Mouse (Mus musculus): ENCODE results near the gene Unc50.

Unc50 gene

DNA sequence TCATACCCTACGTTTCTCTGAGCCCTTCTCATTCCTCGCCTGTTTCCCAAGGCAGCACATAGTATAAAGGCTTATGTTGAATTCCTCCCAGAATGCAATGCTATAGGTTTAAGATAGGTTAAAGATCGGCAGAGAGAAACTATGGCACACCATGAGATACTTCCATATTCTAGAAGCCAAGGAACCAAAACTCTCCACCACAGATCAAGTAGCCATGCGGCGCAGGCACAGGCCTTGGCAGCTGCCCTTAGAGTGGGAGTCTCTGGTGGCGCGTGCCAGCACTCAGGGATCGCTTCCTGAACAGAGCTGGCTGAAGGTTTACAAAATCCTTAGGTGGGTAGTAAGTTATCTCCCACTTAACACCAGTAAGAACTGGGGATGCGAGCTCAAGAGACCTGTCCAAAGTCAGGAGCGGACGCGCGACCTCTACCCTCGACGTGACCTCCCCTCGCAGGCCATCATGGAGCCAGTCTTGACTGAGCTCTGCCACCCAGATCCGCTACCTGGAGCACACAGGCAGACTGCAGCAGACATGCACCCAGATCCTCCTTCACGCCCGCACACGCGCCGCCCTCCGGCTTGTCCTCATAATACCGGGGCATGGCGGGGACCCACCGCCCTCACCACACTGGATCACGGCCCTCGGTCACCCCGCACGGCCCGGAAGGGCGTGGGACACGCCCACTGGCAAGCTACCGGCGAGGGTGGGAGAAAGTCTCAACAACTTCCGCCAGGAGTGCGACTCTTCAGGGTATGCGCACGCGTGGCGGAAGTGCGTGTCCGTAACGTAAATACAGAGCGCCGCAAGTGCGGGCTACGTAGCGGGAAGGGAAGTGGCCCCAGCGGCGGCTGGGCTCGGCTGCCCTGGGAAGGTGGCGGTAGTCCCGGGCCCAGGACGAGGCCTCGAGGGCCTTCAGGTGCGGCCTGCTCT lies at the start of gene Unc50, which contains the start of gene Coa5:
TSS of gene Unc50 (plus strand) at position 774 of the 931 bp plus-strand sequence.
TSS of gene Coa5 (minus strand) at position 738 of the 931 bp plus-strand sequence.
- peak; percentile 87 for DNase-seq (ENCODE audit: low spot score)

DNA sequence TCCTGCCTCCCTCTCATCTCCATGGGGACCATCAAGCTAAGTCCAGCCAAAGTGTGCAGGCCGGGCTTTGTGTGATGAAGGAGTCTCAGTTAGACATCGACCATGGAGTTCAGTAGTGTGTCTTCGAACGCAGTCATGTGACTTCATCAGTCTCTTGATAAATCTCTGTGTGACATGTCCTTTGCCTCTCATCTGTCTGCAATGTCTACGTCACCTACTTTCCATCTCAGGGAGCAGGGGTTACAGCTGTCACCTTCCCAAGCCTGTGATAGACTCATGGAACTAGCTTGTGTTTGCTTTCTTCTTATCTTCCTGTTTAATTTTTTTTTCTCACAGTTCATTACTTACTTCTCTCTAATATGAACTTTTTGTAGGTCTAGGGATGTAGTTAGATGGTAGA lies 49.0 kb upstream of the Unc50 start:
- no peak for DNase-seq (ENCODE audit: low spot score)

DNA sequence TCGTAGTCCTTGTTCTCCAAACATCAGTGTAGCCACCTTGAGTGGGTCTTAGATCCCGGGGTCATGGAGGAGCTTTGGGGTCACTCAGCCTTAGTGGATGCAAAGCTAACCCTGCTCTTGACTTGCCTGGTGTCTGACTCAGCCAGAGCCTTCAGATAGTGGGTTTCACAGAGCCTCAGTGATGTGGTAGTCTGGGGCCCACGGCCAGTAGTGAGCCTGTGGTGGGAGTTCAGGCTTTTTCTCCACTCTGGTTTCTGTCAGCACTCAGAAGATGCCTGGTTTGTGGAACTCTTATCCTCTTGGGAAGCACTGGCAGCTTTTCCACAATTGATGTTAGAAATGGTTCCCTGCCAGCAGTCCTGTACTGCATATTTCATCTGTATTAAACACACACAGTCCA lies 45.6 kb upstream of the Unc50 start:
- no peak for DNase-seq (ENCODE audit: low spot score)

DNA sequence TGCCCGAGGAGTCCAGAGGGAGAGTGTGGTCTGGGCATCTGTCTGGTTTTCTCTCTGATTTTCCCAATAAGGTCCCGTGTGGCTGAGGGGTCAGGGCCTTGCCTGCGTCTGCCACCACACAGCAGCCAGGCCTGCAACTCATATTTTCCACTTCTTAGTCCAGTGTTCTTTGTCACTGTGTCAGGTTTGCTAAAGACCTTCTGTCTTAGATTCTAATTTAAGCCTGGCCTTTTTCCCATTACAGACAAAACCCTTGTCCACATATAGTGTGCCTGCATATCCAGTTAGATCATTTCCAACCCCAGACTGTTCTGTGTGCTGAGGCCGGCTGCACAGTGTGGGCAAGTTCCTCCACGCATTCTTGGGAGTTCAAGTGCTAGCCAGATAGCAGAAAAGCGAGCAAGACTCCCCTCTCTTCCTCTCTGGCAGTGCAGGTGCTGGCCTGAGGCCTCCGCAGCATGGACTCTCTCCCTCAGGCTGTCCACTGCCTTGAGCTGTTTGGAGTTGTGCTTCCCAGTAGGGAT lies 43.4 kb upstream of the Unc50 start:
- no peak for DNase-seq (ENCODE audit: low spot score)

DNA sequence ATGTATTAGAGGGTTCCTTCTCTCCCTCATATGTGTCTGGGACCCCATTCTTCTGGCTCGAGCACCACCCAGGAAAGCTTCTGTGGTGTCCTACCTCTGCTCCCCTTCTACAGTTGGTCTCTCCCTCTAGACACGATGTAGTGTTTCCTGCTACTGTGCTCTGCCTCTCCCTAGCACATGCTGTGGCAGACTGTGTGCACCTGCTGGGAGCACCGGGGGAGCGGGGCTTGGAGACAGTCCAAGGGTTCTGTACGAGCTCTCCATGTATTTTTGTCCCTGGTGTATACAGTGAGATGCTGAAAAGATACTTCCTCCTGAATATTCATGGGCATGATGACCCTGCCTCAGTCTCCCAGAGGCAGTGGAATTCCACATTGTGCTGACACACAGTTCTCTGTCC lies 36.8 kb upstream of the Unc50 start:
- no peak for DNase-seq (ENCODE audit: low spot score)

DNA sequence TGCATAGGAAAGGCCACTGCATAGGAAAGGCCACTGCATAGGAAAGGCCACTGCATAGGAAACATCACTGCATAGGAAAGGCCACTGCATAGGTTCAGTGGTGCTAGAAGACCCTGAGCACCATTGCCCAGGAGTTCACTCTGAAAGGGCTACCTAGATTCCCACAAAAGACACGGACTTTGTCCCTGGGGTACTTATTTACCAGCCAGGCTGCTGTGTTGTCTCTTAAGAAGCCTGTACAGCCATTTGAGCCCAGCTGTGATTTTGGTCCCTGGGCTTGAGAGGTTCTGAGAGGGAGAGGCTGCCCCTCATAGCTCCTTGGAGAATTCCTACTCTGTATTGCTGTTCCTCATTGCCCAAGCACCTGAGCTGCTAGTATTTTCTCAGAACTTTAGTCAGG lies 33.5 kb upstream of the Unc50 start:
- DNase-seq (ENCODE audit: low spot score), result no peak

DNA sequence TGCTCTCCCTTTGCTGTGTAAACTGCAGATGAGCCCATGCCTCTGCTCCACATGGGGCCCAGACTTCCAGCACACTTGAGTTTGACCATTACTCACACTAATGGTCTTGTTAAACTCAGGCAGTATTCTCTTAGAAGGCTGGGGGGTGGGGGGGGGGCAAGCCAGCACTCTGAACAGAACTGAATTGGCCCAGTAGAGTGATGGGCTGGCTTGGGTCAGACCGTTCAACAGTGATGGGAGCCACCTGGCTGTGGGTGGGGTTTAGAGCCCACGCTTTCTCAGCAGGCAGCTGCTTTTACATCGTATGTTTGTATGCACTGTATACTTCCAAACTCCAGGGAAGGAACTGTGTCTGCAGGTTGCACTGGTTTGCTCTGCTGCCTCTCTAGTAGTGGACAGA lies 31.0 kb upstream of the Unc50 start:
- DNase-seq (ENCODE audit: low spot score), result no peak

- DNase-seq (ENCODE audit: low spot score), result no peak
Observed at GRCm38 (mm10) chr1:37399734-37400133, 30.2 kb upstream of the Unc50 start.

DNA sequence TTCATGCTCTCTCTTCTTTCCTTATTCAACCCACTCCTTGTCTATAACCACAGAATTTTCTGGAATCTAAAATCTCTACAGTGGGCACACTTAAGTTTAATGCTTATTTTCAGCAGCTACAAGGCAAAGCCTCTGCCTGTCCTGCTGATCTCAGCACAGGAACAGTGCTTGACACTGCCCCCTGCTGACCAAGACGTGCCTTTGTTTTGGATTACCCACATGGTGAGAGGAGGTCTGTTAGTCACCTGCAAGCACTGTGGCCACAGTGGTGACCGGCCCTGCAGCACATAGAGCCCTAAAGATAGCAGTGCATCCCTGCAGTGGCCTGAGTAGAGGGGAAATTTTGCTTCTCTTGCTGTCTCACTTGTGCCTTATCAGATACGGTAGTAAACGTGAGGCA lies 28.3 kb upstream of the Unc50 start:
- peak; percentile 14 for DNase-seq (ENCODE audit: low spot score)

DNA sequence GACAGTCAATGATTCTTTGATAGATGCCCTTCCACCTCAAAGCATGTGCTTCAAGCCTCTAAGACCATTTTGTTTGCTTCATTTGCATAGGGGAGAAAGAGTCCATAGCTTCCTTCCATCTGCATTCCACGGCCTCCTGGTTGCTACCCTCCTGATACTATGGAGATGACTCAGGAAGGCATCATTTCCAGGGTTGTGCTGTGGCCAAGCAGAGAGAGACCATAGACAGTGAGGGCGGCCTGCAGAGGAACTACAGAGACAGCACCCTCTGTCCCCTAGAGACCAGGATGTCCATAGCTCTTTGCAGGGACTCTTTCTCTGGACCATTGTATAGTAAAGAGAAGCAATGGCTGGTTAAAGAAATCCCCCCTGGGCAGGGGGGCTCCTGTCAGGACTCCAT lies 24.8 kb upstream of the Unc50 start:
- DNase-seq (ENCODE audit: low spot score), result no peak

DNA sequence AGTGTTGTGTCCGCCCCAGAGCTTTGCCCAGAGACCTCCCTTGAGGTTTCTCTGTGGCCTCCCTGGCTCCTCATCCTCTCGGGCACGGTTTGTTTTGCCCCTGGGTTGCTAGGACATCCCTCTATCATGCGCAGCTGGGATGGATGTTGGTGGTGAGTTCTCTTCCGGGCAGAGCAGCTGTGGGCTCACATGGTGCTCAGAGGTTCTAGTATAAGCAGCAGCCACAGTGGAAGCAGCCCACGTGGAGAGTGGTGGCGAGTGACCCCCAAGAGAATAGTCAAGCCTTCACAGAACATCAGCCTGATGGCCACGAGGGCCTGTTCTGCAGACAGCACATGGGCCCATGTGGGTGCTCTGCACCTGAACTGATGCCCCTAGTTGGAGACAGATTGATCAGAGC lies 22.7 kb upstream of the Unc50 start:
- no peak for DNase-seq (ENCODE audit: low spot score)

- DNase-seq (ENCODE audit: low spot score), result no peak
Observed at GRCm38 (mm10) chr1:37408059-37408458, 21.9 kb upstream of the Unc50 start.

DNA sequence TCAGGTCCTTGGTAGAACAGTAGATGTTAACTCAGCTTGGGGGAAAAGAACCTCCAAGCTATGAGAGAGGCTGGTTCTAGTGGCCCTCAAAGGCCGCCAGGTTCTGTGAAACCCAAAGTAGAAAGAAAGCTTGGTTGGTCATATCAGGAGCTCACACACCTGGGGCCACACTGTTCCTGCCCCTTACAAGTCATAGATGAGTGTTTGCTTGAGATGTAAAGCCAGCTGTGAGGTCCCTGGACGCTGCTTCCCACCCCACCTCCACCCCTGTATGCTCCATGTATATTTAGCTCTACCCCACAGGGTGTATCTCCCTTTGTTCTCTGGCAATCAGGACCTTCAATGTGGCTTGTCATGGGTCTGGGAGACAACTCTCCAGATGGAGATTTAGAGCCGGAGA lies 21.3 kb upstream of the Unc50 start:
- no peak for DNase-seq (ENCODE audit: low spot score)

DNA sequence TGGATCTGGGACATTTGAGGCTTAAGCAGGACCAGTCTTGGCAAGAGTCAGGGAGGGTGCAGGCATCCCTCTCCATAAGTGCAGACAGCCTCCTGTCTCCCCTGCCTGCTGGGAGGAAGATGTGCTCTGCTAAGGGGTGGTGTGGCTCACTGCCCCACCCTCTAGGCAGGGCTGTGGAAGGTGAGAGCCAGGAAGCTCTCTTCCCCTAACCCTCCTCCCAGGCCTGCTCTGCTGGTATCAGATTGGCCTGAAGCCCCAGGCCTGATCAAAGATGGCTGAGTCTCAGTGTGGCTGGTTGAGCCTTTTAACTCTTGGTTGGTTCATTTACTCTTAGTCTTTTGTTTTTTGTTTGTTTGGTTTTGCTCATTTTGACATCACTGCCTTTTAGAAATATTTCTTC lies 20.3 kb upstream of the Unc50 start:
- DNase-seq (ENCODE audit: low spot score), result no peak

DNA sequence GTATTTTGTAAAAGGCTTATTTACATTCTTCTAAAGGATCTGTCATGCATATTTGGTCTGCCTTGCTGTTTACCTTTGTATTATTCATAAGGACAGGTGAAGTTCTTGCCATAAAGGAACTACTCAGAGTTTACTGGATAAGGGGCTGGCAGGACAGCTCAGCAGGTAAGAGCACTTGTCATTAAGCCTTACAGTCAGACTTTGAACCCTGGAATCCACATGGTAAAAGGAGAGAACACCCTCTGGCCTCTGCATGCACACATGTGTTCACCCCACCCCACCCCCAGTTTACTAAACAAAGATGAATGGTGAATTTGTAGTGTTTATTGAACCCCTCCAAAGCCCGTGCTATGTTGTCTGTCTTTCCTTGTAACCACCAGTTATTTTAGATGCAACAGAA lies 14.5 kb upstream of the Unc50 start:
- DNase-seq (ENCODE audit: low spot score), result no peak

DNA sequence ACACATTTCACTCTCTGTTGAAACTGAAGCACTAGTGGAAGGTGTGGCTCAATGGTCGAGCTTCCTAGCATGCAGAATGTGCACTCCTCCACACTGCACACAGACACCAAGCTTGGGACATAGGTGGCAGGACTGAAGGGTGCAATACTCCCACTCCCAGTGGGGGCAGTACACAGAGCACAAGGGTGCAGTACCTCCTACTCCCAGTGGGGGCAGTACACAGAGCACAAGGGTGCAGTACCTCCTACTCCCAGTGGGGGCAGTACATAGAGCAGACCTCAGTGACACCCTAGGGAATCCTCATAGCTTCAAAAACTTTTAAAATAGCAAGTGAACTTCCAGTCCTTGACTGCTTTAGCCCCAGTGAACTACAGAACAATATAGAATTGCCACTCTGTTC lies 10.5 kb upstream of the Unc50 start:
- peak; percentile 71 for DNase-seq (ENCODE audit: low spot score)

GRCm38 (mm10) chr1:37427144-37427875 lies 2.6 kb upstream of the Unc50 start:
- DNase-seq (ENCODE audit: low spot score), result no peak

DNA sequence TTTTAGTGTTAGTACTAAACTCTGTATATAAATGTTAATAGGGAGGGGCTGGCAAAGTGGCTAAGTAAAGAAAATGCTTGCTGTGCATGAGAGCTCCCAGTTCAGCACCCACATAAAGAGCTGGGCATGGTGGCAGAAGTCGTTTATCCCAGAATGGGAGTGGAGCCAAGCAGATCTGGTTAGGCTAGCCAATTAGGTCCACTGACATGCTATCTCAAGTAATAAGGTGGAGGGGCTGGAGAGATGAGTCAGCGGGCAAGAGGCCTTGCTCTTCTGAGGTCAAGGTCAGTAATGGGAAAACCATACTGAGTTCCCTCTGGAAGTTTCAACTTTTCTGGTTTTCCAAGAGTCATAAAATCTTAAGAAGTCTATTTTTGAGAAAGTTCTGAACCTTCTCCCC lies 1.0 kb upstream of the Unc50 start:
- DNase-seq (ENCODE audit: low spot score), result no peak

DNA sequence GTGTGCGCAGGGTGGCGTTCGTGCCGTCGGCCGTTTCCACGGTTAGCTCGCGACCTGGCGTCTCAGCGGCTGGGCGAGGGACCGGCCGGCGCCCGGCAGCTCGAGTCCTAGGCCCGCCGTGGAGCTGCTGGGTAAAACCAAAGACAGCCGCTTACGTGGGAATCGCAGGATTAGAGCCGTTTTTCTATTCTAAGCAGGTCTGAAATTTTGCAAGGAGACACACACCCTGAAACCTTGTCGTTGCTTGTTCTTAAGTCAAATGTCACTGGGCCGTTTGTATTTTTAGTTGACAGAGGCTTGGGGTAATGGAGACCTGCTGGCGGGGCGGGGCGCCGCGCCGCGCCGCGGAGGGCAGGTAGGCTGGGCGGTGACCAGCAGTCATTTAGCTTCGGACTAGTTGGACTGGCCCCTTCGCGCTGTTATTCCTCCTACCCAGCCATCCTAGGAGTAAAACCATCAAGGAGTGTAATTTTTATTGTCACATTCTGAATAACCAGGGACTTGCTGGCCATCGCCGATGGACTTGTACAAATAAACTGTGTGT lies 430 bp downstream of the Unc50 start:
- no peak for DNase-seq (ENCODE audit: low spot score)

DNA sequence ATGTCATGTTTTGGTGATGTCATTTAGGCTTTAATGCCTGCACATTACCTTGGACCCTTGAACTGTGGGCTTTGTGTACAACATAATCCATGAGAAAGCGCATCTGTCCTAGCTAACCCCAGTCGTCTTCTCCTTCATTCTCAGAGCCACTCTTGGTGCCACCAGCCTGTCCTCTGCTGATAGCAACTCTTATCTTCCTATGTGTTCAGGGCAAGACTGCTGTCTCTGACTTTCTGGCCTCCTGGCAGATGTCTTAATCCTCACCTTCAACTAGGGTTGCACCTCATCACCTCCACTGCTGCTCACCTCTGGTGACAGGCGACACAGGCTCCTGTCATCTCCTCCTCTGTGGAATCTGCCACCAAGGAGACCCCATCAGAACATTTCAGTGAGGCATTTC lies 6.5 kb downstream of the Unc50 start:
- DNase-seq (ENCODE audit: low spot score), result no peak

GRCm38 (mm10) chr1:37442848-37443835 lies 13.2 kb downstream of the Unc50 start:
- no peak for DNase-seq (ENCODE audit: low spot score)
